Mouse (Mus musculus): ENCODE results near the gene Itsn2.

- TF ChIP-seq CTCF (IDR thresholded peaks at IDR 0.05; ENCODE audit: low read depth) (no peak), EP300 (optimal IDR thresholded peaks at IDR 0.05) (no peak)
Observed at GRCm38 (mm10) chr12:4544400-4544919, 48.0 kb upstream of the Itsn2 start.

Data from stomach, postnatal 0 days (tissue).